Mouse (Mus musculus): ENCODE measurements around the gene Tinf2. TPM values are rescaled to one million over a fixed set of nuclear protein-coding genes. Genes with fewer than 3 reads are reported as not detected.
A peak's percentile ranks its signal among the peaks of the same experiment; 100 is the strongest.

The Tinf2 gene
- total RNA-seq, 4 experiments from 2014 or later = 12.2 to 20.8 (median 16.0) TPM

DNA sequence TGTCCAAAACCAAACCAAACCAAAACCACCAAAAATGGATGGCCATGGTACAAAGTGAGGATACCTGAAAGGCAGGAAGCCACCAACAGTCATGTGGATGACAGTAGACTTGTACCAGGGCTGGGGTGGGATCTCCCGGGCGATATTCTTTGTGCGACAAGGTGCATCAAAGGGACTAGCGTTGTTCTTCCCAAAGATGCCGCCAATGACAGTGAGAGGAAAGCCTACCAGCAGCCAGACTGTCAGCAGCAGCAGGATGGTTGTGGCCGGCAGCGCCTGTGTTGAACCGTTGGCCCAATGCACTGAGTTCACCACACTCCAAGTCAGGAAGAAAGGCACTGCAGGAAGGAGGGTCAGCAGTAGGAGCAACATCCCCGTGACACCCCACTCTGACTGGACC lies 43.8 kb downstream of the Tinf2 start, which contains the start of gene Gm49378:
Gene Gm49378 (minus strand): TSS at position 101 of the 400 bp plus-strand sequence.
- no peak for DNase-seq (ENCODE audit: low spot score in 2 of 2)

GRCm38 (mm10) chr14:55635523-55636007 lies 46.1 kb downstream of the Tinf2 start, which contains the start of gene Ipo4:
Gene Ipo4 (minus strand): TSS chr14:55635957.
- DNase-seq (ENCODE audit: low spot score in 2 of 2) = peak; percentile 87 to 88

DNA sequence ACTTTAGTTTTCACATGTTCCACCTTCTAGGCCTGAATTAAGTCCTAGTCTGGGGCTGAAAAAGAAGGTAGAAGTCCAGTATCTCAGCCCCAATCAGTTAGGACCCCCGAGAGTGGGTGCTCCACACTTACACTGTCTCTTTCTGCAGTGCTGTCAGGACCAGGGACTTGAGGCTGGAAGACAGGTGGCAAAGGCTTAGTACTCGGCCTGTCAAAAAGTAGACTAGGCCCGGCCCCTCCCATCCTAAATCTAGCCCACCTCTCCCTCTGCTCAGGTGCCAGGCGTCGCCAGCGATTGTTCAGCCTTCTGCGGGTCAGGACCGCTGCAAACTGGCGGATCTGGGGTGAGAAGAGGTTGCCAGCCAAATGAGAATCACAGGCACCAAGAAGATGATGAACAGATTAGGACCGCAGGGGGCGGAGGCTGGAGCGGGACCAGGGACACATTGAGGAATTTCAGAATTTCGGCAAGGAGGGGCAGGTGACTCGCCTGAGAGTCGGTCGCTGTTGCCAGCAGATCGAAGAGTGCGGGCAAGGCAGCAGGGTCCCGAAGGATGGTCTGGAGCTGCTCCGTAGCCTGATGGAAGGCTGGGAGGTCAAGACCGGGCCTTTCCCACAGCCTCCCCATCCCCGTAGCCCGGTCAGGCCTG lies 46.6 kb downstream of the Tinf2 start:
- peak in 1 of 2 experiments; percentile 28 for DNase-seq (ENCODE audit: low spot score in 2 of 2)

DNA sequence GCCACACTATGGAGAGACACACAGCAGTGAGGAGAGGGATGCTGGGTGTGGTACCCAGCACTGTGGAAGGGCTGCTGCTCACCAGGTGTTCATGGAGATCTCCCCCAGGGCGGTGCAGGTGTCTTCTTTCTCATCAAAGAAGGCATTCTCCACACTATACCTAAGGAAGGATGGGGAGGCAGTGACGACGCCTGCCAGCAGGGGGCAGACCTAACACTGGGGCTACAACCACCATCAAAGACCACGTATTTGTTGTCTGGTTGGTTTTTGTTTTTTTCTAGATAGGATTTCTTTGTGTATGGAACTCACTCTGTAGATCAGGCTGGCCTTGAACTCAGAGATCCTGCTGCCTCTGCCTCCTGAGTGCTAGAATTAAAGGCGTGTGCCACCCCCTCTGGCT lies 52.3 kb downstream of the Tinf2 start:
- no peak for DNase-seq (ENCODE audit: low spot score in 2 of 2)

- no peak for DNase-seq (ENCODE audit: low spot score in 2 of 2)
Observed at GRCm38 (mm10) chr14:55628077-55628827, 53.4 kb downstream of the Tinf2 start.

Other genes starting within 250 kb of the Tinf2 start
- gene Dhrs4, start 203.1 kb downstream of the Tinf2 start, total RNA-seq (2022) = 10 to 100 TPM; 20.2 to 27.2 (median 23.1) TPM
- 10 to 100 TPM; 56.8 to 82.2 (median 62.5) TPM for gene Carmil3, start 191.2 kb downstream of the Tinf2 start, total RNA-seq (2022)
- 100 to 1,000 TPM; 607 to 653 (median 629) TPM for gene Cpne6, start 171.4 kb downstream of the Tinf2 start, total RNA-seq (2022)
- 1 to 10 TPM; 1.5 to 3.6 (median 2.1) TPM for gene Nrl, start 156.8 kb downstream of the Tinf2 start, total RNA-seq (2022)
- 10 to 100 TPM; 43.4 to 61.5 (median 50.3) TPM for gene Pck2, start 141.6 kb downstream of the Tinf2 start, total RNA-seq (2022)
- 10 to 100 TPM; 74.0 to 93.1 (median 82.3) TPM for gene Dcaf11, start 121.8 kb downstream of the Tinf2 start, total RNA-seq (2022)
- gene A730061H03Rik, start 121.4 kb downstream of the Tinf2 start, total RNA-seq (2022) = 1 to 10 TPM in 2 of 4 experiments, under 1 TPM in 1, not detected in 1; 0.94 to 2.0 (median 1.4) TPM
- not detected for gene Fitm1, start 106.2 kb downstream of the Tinf2 start, total RNA-seq (2022)
- gene Psme1, start 103.7 kb downstream of the Tinf2 start, total RNA-seq (2022) = 10 to 100 TPM; 57.9 to 75.0 (median 67.3) TPM
- gene Emc9, start 96.5 kb downstream of the Tinf2 start, total RNA-seq (2022) = 10 to 100 TPM; 48.3 to 57.7 (median 53.8) TPM
- 10 to 100 TPM; 57.2 to 74.4 (median 69.8) TPM for gene Psme2, start 90.7 kb downstream of the Tinf2 start, total RNA-seq (2022)
- gene Rnf31, start 90.1 kb downstream of the Tinf2 start, total RNA-seq (2022) = 10 to 100 TPM; 36.5 to 56.0 (median 45.5) TPM
- gene Irf9, start 78.2 kb downstream of the Tinf2 start, total RNA-seq (2022) = 10 to 100 TPM; 15.4 to 19.1 (median 17.9) TPM
- gene Rec8, start 63.8 kb downstream of the Tinf2 start, total RNA-seq (2022) = 1 to 10 TPM; 1.1 to 2.8 (median 1.4) TPM
- 100 to 1,000 TPM; 121 to 153 (median 140) TPM for gene Ipo4, start 45.9 kb downstream of the Tinf2 start, total RNA-seq (2022)
- gene Gm49378, start 43.9 kb downstream of the Tinf2 start, total RNA-seq (2022) = 1 to 10 TPM; 4.2 to 7.5 (median 5.5) TPM
- 10 to 100 TPM; 40.6 to 49.6 (median 44.7) TPM for gene Tm9sf1, start 38.0 kb downstream of the Tinf2 start, total RNA-seq (2022)
- gene Tssk4, start 31.6 kb downstream of the Tinf2 start, total RNA-seq (2022) = 1 to 10 TPM; 1.2 to 1.9 (median 1.7) TPM
- gene Mdp1, start 21.3 kb downstream of the Tinf2 start, total RNA-seq (2022) = 10 to 100 TPM; 47.1 to 51.1 (median 49.6) TPM
- 10 to 100 TPM; 25.2 to 31.1 (median 28.6) TPM for gene Gmpr2, start 9.9 kb downstream of the Tinf2 start, total RNA-seq (2022)
- gene Nedd8, start 9.7 kb downstream of the Tinf2 start, total RNA-seq (2022) = 100 to 1,000 TPM; 290 to 309 (median 300) TPM
- gene Tgm1, start 32.1 kb upstream of the Tinf2 start, total RNA-seq (2022) = 1 to 10 TPM in 2 of 4 experiments, not detected in 2; 5.4 to 8.2 TPM
- 10 to 100 TPM; 42.8 to 53.5 (median 44.8) TPM for gene Rabggta, start 40.4 kb upstream of the Tinf2 start, total RNA-seq (2022)
- gene Dhrs1, start 63.9 kb upstream of the Tinf2 start, total RNA-seq (2022) = 100 to 1,000 TPM in 3 of 4 experiments, 10 to 100 TPM in 1; 86.6 to 148 (median 116) TPM
- gene Nop9, start 63.9 kb upstream of the Tinf2 start, total RNA-seq (2022) = 10 to 100 TPM; 11.8 to 14.0 (median 13.1) TPM
- gene Cideb, start 76.6 kb upstream of the Tinf2 start, total RNA-seq (2022) = 1 to 10 TPM; 1.4 to 3.0 (median 1.7) TPM
- gene Ltb4r2, start 79.6 kb upstream of the Tinf2 start, total RNA-seq (2022) = under 1 TPM in 3 of 4 experiments, not detected in 1; 0.16 to 0.23 (median 0.22) TPM
- gene Ltb4r1, start 84.1 kb upstream of the Tinf2 start, total RNA-seq (2022) = under 1 TPM in 1 of 4 experiments, not detected in 3; 0.32 TPM
- 1 to 10 TPM; 3.4 to 6.8 (median 4.8) TPM for gene Adcy4, start 102.3 kb upstream of the Tinf2 start, total RNA-seq (2022)
- 1 to 10 TPM in 1 of 4 experiments, under 1 TPM in 2, not detected in 1; 0.95 to 3.4 (median 0.99) TPM for gene Ripk3, start 107.0 kb upstream of the Tinf2 start, total RNA-seq (2022)
- gene Nfatc4, start 141.3 kb upstream of the Tinf2 start, total RNA-seq (2022) = 1 to 10 TPM; 1.4 to 2.0 (median 1.7) TPM
- 10 to 100 TPM in 2 of 4 experiments, 1 to 10 TPM in 2; 6.4 to 10.9 (median 9.3) TPM for gene Nynrin, start 172.2 kb upstream of the Tinf2 start, total RNA-seq (2022)
- under 1 TPM; 0.20 to 0.43 (median 0.33) TPM for gene Cbln3, start 202.6 kb upstream of the Tinf2 start, total RNA-seq (2022)
- 10 to 100 TPM; 13.4 to 14.0 (median 13.7) TPM for gene Khnyn, start 203.1 kb upstream of the Tinf2 start, total RNA-seq (2022)
- gene Sdr39u1, start 218.5 kb upstream of the Tinf2 start, total RNA-seq (2022) = 10 to 100 TPM; 66.0 to 86.3 (median 78.8) TPM

All from layer of hippocampus, adult 8-10 months (tissue).